Mouse (Mus musculus): ENCODE measurements around the gene Rapgef6.
A peak's percentile ranks its signal among the peaks of the same experiment; 100 is the strongest.

The Rapgef6 gene

DNA sequence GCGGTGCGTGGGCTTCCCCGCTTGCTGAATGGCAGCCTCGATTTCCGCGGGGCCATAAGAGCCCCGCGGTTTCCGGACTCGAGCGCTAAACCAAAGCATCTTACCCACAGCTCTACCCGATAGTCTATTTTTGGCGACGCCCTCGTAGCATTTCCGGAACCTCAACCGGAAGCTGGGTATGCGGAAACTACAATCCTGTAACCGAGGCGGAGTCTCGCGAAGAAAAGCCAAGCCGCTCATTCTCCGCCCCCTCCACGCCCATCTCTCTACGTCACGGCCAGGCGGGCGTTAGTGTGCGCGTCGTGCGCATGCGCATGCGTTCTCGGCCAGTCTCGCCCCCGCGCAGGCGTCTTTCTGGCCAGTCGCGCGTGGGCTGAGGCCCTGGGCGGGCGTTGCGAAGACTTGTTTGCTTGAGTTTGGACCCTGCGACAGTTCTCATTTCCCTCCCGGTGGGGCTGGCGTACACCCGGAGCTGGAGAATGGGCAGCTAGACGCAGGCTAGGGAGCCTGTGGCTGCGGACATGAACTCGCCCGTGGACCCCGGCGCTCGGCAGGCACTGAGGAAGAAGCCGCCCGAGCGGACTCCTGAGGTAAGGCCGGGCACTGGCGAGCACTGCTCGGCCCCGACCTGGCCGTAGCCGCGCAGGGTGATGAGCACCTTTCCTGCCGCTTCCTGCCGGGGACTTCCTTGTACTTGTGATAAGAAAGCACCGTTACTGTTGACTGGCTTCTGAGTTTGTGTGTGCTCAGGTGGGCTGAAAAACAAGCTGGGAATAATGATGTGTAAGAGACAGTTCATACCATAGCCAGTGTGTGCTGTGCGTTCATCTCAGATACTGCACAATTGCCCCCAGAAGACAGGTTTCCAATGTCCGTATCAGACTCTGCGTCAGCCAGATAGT lies at the start of gene Rapgef6:
Gene Rapgef6, plus strand, starts transcription at position 319 of the 902 bp plus-strand sequence.
- peak; percentile 96 to 98 for DNase-seq (ENCODE audit: low spot score in 2 of 2)

DNA sequence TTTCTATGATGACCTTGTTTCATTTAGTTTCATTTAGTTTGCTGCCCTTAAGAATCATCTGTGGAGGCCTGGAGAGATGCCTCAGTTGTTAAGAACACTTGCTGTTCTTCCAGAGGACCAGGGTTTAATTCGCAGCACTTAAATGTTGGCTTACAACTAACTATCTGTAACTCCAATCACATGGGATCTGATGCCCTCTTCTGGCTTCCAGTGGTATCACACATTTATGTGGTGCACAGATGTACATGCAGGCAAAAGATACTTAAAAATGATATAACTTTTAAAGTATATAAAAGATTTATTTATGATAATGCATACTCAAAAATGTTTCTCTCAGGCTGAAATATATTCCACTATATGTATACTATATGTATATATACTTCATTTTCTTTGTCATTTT lies 44.2 kb upstream of the Rapgef6 start:
- DNase-seq (ENCODE audit: low spot score in 2 of 2) = peak in 1 of 2 experiments; percentile 29

DNA sequence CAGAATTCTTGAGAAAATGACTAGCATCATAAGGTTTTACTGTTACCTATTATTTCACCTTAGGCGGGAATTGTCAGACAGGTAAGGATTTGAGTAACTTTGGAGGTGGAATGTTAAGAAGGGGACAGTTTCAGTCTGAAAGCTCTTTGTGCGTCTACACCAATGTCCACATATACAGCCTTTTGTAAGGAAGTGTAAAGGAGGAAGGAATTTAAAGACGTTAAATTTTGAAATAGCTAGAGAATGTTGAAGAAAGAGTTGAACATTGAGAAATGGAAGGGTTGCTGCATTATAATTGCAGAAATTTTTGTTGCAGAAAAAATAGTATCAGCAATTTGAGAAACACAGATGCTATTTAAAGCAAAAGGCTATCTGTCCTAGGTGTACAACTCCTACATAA lies 36.6 kb upstream of the Rapgef6 start:
- DNase-seq (ENCODE audit: low spot score in 2 of 2) = no peak

DNA sequence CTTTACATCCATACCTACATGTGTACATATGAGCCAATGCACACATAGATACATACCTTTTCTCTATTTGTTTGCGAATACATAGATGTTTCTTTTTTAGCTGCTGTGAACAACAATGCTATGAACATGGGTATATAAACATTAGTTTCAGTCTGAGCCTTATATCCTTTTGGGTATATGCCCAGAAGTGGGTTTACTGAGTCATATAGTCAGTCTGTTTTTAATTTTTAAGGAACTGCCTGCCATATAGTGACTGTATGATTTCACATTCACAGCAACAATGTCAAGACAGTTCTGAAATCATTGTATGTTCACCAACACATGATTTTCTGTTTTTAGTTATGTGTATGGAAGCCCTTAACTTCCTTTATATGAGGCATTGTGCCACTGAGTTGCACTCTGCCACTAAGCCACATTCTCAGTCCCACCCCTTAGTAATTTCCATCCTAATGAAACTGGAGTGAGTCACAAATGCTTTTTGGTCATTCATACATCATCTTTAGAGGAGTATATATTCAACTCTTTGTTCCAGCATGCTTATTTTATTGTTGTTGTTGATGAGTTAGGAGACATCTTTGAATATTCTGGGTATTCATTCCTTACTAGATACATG lies 30.6 kb upstream of the Rapgef6 start:
- DNase-seq (ENCODE audit: low spot score in 2 of 2) = no peak

DNA sequence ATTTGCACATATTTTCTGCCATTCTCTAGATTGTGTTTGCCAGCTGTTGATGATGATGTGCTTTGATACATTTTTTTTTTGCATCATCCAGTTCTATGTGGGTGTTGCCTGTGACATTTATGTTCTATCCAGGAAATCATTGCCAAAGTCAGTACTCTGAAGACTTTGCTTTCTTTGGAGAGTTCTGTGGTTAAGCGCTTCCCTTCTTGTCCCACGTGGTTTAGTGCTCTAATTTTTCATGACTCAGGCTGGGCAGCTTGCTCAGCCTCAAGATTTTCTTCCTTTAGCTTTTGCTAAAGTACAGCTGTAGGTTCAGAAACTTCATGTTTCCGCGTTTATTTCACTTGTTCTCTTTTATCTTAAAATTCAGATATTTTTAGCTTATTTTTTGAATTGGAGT lies 30.1 kb upstream of the Rapgef6 start:
- peak in 1 of 2 experiments; percentile 26 for DNase-seq (ENCODE audit: low spot score in 2 of 2)

DNA sequence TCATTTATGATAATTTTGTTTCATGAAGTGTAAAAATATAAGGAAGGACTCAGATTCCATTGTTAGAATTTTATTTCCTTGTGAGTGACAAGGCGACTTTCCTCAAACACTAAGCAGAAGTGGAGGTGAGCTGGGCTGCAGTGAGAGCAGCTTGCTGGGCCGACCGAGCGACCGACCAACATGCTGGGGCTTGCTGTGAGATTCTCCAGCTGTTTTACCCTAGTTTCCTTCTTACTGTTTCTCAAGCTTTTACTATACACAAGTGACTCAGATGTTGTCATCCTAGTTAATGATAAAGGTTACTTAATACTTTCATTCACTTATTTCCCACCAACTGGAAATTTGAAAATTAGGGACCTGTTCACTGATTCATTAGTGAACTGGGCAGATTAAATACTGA lies 22.8 kb upstream of the Rapgef6 start:
- no peak for DNase-seq (ENCODE audit: low spot score in 2 of 2)

DNA sequence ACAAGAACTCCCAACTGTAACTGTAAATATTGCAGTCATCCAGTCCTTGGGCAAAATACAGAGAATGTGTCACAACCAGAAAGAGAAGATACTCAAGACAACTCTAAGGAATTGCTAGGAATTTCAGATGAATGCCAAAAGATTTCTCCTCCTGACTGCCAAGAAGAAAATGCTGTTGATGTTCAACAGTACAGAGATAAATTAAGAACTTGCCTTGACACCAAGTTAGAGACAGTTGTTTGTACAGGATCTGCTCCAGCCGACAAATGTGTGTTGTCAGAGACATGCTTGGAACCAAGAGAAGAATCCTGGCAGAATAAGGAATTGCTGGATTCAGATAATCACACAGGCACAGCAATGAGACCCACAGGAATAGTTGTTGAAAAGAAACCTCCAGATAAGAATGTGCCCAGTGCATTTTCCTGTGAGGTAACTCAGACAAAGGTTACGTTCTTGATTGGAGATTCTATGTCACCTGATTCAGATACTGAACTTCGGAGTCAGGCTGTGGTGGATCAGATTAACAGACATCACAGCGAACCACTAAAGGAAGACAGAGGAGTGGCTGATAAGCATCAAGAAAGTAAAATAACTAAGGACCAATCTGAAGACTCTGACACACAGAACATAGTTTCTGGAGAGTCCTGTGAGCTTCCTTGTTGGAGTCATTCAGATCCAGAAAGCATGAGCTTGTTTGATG lies 20.0 kb upstream of the Rapgef6 start:
- no peak for DNase-seq (ENCODE audit: low spot score in 2 of 2)

DNA sequence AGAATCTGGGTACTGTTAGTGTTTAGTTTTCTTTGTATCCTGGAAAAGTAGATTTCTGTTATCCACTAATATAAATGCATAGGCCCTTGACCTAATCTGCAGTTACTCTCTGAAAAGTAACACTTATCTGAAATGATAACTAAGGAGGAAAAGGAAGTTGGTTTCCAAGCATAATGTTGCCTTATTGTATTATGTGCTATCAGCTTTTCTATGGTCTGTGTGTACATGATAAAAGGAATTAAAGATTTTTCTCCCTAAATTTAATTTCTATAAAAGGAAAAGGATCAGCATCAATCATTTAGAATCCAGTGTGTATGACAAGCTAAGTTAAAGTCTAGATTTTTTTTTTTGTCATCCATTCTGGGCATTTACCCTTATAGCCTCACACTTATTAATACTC lies 9.1 kb upstream of the Rapgef6 start:
- no peak for DNase-seq (ENCODE audit: low spot score in 2 of 2)

DNA sequence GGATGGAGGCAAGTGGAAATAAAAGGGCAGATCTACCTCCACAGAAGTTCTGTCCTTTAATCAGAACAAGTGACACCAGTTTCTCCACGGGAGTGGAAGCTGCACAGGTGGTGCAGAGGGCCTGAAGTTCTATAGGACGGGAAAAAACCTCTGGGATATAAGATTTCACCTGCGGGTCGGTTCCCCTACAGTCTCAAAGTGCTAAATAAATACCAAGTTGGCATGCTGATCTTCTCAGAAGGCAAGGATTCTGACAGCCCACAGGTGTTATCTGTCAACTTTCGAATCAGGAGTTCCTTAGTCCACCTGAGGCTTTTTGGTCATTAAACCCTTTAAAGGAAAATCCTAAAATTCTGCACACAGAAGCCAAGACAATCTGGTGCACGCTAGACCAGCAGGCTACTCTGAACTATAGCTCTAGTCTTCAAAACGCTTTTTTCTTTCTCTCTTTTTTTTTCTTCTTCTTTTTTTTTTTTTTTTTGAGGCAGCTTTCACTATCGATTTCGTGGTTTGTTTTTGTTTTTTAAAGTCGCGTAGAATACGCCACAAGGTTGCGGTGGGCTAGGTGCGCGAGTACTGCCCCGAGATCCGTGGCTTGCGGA lies 619 bp upstream of the Rapgef6 start:
- DNase-seq (ENCODE audit: low spot score in 2 of 2) = no peak

DNA sequence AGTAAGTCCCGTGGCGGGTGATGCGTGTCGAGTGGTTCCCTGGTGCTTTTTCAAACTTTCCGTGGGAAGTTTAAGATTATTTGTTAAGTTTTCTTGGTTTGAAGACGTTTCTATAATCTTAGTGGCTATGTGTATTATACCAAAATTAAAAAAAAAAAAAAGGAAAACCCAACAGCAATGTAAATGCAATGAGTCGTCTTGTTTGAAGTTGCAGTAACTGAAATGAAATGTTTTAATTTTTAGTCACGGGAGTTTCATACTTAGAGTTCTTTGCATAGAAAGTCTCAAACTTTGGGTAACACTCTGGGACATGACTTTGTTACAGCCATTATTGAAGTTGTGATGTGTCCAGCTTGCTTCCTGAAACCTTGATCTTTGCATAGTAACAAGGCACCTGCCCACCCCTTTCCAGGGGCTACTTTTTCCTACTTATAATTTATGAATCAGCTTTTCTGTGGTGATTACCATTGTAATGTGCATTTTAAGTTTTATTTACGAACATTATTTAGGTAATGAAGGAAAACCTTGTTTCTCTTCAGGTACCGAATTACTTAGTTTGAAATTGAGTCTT lies 869 bp downstream of the Rapgef6 start:
- DNase-seq (ENCODE audit: low spot score in 2 of 2) = no peak

DNA sequence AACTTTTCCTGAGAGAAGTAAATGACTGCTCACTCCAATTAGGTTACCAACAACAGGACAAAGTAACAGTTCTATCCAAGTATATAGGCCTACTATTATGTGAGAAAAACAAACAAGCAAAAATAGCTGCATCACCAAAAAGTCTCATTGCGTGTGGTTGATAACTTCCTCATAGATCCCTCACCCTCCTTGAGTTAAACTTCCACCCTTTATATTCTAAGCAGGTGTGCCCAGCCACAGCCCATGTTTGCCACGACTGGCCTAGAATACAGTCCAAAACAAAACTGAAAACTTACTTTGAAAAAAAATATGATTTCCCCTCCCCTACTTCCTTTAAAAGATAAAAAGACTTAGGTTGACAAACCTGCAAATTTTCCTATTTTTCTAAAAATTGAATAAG lies 5.4 kb downstream of the Rapgef6 start:
- DNase-seq (ENCODE audit: low spot score in 2 of 2) = no peak

DNA sequence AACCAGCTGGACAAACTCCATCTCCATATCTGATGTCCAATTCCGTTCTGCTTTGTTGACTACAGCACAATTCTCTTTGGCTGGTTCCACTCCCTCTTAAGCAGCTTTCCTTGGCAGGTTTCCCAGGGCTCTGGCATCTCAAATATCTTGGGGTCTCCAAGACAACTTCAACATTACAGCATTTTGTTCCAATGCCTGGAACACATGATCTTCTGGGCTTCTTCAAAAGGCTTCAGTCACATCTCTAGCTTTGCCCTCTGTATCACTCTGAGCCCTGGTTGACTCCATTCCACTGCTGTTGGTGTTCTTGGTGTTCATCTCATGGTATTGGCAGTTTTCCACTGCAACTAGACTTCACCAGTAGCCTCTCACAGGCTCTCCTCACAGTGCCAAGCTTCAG lies 7.7 kb downstream of the Rapgef6 start:
- no peak for DNase-seq (ENCODE audit: low spot score in 2 of 2)

DNA sequence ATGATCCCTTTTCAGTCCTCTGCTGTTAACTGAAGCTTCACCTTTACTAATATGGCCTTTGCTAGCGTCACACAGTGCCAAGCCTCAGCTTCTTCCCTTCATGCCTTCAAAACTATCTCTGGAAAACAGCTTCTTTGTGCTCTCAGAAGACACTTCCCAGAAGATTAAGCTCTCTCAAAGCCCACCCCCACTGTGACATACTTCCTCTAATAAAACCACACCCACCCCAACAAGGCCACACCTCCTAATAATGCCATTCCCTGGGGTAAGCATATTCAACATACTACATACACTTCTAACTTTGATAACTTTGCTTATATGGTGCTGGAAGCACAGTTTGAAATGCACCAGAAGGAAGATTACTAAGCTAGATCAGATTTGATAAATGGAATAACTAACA lies 8.3 kb downstream of the Rapgef6 start:
- no peak for DNase-seq (ENCODE audit: low spot score in 2 of 2)

DNA sequence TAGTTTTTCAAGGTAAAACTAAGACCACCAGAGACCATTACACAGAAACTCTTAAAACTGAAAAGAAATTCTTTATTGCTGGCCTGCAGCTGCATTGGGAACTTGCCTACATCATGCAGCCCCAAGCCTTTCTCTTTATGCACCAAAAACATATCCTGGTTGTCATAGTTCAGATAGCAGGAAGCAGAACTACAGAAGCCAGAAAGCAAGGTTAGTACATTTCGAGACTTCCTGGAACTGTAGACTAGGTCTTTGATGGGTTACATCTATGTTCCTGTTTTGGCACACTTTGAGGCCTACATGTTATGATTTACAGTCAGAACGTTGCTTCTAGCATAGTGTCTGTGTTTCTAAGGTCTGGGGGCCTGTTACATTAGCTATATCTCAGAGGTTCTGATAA lies 11.2 kb downstream of the Rapgef6 start:
- DNase-seq (ENCODE audit: low spot score in 2 of 2) = peak in 1 of 2 experiments; percentile 4

DNA sequence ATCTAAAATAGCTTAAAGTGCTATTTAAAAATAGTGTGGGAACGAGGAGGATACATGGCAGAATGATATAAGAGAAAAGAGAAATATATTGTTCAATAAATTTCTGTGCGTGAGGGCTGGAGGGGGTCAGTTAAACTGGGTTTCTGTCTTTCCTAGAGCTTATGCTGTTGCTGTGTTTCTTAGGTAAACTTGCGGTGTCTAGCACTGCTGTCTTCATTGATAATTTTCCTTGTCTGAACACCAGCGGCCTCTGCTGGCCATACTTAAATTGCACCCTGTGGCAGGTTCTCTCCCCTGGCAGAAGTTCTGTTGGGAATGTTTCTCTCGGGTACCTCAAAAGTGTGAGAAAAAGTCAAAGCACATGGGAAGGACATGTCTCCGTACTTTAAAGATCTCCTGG lies 12.2 kb downstream of the Rapgef6 start:
- peak; percentile 40 to 76 for DNase-seq (ENCODE audit: low spot score in 2 of 2)

DNA sequence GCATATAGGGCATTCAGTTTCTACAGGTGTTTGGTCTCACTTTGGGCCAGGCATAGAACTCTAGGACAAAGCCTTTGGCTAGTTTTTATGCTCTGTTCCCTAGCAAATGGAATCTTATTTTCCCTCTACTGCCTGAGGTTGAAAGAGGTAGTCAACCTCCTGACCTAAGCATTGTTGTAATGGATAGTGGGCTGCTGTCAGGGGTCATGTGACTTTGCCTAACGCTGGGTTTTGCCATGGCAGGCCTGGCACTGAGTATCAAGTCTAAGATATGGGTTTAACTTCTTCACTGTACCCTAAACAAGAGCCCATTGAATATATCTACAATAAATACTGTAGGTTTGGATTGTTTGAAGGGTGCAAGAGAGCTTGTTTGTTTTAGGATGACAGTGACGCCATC lies 16.4 kb downstream of the Rapgef6 start:
- no peak for DNase-seq (ENCODE audit: low spot score in 2 of 2)

DNA sequence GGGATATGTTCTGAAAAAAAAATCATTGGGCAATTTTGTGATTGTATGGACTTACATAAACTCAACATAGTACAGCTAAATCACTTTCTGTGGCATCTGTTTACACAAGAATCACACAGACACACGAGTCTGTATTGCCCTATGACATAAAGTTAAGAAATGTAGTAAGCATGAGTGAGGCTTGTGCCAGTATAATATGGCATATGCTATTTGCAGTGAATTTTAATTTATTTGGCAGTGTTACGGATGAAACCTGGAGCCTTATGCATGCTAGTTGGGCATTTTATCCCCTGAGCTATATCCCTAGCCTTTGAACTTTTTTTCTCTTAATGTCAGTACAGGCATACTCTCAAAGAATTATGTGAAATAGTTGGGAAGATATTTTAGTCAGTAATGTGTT lies 16.8 kb downstream of the Rapgef6 start:
- no peak for DNase-seq (ENCODE audit: low spot score in 2 of 2)

DNA sequence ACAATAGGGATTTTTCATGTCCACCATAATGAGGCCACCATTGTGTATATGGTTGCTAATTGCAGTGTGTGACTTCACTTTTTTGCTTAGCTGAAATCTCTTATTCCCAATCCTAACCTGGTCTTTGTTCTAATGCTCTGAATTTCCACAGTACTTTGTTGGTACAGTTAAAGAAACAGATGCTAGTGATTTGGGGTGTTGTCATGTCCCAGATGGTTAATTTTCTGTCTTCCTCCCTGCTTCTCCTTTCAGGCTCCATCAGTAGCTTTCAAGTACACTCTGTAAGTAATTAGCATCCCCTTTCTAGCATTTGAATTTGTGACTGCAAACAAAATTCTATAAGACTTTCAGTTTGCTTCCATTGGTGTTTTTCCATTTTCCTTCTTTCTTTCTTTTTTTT lies 17.7 kb downstream of the Rapgef6 start:
- DNase-seq (ENCODE audit: low spot score in 2 of 2) = no peak

DNA sequence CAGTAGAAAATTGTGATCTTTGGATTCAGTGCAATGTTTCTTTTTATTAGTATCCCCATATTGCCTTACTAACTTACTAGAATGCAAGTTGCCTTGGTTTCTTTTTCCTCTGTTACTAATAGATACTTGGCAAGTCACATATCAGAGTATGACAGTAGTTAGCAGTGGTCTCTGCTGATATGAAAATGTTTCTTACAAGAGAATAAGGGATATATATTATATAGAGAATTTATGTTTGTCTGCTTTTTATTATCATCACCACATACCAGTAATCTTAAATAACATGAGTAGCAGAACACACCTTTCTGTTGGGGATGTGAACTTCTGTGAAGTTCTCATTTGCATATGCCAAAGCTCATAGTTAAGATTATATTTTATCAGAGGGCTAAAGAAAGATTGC lies 19.8 kb downstream of the Rapgef6 start:
- DNase-seq (ENCODE audit: low spot score in 2 of 2) = no peak

DNA sequence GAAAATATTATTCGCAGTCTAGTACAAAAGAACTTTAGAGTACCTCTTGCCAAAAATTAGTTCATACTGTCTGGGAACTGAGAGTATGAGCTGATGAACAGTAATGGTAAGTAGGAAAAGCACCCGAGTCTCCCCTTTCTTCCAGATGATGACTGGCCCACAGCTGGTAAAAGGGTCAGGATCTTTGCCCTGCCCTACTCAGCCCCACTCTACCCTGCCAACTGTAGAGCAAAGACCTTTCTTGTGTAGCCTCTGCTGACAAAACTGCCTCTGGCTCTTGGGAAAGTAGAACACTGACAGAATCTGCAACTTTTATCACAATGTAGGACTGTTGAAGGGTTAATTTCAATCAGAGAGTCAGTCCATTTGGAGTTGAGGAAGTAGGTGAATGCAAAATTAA lies 32.3 kb downstream of the Rapgef6 start:
- DNase-seq (ENCODE audit: low spot score in 2 of 2) = no peak

DNA sequence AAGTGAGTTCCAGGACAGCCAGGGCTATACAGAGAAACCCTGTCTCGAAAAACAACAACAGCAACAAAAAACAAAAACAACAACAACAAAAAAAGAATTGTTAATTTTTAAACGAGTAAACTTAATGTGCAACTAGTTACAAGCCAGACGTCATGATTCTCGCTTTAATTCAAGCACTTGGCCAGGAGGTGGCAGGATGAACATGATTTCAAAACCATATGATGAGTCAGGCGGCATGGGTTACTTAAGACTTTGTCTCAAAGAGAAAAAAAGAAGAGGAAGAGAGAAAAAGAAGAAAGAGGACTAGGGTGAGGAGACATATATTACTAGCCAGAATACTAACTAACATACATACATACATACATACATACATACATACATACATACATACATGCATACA lies 40.1 kb downstream of the Rapgef6 start:
- DNase-seq (ENCODE audit: low spot score in 2 of 2) = peak in 1 of 2 experiments; percentile 19

DNA sequence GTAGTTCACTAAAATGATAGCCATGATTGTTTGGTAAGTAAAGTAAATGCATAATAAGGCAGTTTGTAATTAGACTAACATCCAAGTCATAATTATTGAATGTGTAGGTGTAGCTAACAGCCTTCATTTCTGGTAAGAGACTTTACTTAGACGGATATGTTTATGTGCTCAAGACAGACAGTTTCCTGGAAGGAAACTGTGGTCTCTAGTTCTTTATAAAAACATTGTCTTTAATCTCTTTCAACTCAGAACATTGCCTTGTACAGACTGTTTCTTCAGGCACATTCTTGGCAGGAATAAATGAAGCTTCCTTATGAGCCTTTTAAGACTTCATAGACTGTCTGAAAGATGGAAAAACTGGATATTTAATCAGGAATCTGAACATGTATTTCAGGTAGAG lies 45.3 kb downstream of the Rapgef6 start:
- DNase-seq (ENCODE audit: low spot score in 2 of 2) = no peak
